Mouse (Mus musculus) ovary, adult 18-20 months (tissue): ENCODE results near the gene Hist1h4b.
A peak's percentile ranks its signal among the peaks of the same experiment; 100 is the strongest.
"Not testable (repeated sequence)": the region's sequence is repeated elsewhere in the genome, so short reads cannot be mapped to it uniquely, and the experiment has no call there.

Experiments
- DNase-seq: peaks from one replicate; pipeline ENCODE4 v3.0.0; 2022; ENCODE audit warnings: low spot score, mixed read lengths

The Hist1h4b gene

DNA sequence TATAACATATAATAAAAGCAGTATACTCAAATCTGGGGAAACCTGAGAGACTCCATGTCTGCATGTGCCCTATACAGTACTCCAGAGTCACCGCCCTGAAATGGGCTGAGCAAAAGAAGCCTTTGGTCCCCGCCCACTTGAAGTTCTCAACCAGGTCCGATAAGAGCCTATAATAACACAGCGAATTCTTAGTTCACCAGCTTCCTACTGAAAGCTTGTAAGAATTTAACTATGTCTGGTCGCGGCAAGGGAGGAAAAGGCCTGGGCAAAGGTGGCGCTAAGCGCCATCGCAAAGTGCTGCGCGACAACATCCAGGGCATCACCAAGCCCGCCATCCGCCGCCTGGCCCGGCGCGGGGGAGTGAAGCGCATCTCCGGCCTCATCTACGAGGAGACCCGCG, at the start of gene Hist1h4b:
Hist1h4b (plus strand) TSS at position 224 of the 400 bp plus-strand sequence.
- DNase-seq: peak; percentile 81

DNA sequence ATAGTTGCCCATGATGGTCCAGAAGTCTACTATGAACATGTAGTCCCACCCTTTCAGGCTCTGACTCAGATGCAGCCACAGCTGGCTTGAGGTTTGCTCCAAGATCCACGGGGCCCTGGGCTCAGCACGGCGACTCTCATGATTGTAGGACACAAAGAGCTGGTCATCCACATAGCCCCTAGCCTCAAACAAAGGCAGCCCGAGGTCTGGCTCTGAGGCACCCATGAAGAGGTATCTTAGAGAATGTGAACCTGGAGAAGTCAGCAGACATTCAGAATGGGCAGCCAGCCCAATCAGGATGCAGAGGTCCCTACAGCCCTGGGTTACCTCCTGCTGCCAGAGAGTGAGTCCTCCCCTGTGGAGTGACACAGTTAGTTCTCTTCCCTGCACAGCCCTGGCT, 48.8 kb upstream of the Hist1h4b start:
- no peak for DNase-seq

DNA sequence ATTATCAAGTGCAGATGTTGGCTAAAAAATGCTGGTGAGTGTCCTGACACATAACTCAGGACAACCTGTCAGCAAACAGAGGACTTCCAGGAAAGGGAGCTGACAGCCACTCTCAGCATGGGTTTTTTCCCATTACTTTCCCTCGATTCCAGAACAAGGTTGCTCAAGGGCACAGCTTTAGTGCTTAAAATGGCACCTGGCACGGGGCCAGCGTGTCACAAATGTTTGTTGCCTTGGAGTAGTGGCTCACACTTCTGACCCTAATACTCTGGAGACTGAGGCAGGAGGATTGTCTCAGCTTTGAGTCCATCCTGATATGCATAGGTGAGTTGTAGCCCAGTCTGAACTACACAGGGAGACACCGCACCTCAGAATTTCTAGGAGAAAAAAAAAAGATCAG, 48.2 kb upstream of the Hist1h4b start:
- no peak for DNase-seq

DNA sequence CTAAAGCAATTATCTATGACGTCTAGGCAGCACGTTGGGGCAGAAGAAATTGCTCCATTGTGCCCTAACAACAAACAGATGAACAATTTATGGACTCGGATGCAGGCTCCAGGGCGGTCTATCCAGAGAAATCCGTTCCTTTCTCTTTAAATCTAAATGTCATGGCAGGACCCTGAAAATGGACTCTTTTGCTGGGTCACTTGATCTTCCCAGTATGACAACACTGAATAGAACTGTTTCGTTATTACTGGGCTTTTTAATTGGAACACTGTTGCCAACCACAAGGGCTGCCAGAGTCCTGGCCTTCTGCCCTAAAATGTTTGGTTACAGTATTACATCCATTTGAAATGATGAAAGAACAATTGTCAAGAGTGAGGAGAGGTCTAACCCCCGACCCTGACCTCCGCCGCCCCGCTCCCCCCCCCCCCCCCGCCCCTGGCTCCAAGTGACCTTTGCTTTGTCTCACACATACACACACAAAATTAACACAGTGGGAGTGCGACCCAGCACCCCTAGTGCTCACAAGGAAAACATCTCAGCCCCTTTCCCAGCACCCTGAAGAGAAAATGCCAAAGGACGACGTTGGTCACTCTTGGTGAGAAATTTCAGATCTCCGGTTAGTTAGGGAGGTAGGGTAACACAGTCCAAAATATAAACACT, 47.0 kb upstream of the Hist1h4b start:
- DNase-seq: no peak

DNA sequence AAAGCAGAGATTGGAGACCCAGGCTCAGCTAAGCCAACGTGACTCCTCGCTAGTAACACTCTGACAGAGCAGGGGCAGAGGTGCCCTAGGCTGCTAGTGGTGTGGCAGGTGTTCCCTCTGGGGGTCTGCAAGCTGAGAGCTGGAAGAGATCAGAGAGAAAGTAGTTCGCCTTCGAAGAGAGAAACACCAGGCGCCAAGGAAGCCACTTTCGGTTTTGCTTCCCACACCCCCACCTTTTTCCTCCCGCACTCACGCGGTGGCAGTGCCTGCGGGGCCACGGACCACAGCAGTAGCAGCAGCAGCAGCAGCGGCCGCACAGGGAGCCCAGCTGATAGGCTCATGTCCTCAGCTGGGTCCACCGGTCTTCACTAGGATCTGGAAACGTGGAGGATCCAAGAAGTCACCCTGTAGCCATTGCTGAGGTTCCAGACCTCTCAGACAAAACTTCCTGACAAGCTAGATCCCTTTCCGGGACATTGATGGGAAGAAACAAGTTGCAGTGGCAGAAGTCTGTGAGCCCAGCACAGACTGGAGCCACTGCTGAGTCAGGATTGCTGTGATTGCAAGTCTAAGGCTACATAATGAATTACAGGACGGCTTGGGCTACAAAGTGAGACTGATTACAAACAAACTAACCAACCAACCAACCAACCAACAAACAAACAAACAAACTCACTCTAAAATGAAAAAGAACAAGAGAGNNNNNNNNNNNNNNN, 46.3 kb upstream of the Hist1h4b start, which contains the start of gene Hfe:
Hfe (minus strand) TSS at position 481 of the 716 bp plus-strand sequence.
- DNase-seq: no peak

DNA sequence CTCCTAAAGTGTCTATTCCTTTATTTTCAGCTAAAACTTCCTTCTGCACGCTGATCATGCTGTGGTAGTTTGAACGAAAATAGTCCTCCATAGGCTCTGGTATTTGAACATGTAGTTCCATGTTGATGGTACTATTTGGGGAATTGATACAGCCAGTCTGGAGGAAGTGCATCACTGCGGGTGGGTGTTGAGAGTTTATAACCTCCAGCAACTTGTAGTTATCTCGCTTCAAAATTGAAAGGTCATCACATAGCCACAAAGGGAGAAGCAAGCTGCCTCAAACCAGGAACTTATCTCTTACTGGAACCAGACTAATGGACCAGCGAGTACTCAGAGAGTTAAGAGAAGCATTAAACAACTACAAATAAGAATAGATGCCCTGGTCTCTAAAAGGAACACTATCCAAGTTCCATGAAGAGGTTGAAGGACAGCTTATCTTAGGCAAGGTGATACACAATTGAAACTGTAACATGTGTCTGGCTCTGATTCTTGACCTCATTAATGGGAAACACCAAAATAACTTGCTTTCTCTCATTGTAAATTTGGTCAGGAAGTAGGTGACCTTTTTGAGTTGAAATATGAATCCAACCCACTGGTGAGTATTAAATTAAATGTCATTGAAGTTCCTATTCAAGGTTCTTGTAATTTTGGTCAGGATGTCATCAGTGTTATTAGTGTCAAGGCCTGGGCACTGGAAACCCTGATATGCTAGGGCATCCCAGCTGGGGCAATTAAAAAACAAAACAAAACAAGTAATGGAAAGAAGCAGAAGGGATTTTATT, 40.4 kb upstream of the Hist1h4b start:
- no peak for DNase-seq

DNA sequence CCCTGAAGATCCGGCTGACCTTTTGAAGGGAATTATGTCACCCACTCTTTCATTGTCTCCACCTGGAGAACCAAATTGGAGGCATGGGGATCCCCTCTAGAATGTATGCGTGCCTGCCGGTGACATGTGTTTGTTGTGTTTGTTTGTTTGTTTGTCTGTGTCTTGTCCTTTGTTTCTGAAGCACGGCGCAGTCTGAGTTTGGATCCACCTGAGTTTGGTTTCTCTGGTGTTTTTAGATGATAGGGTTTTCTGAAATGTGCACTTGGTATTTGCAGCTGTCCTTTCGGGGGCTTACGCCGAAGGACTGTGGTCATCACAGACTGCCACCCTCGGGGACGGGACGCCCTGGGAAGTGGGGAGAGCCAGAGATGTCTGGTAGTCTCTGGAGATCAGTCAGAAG, 39.6 kb upstream of the Hist1h4b start:
- DNase-seq: no peak

DNA sequence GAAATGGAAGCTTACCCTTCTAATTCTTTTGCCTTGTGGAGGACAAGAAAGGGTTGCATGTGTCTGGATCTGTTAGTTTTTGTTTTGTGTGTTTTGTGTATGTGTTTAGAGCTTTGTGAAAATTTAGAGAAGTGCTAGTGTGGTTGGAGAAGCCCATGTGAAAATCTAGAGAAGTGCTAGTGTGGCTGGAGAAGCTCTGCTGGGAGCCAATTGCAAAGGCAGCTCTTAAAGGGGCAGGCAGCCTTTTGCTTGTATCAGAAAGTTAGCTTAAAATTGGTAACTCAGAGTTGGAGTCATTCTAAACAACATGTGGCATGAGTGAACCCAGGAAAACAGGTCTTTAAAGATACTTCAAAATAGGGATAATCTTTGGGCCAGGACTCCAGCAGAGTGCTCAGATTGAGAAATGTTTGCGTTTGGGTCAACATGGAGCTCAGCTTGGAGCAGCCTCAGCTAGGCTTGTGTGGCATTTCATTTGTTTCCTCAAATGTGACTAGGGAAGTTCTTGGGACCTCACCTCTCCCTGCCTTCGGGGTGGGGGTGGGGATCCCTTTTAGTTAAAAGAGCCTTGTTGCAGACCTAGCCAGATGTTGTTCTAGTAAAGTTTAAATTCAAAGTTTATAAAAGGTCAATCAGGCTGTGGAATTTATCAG, 39.1 kb upstream of the Hist1h4b start:
- DNase-seq: not testable (repeated sequence)

DNA sequence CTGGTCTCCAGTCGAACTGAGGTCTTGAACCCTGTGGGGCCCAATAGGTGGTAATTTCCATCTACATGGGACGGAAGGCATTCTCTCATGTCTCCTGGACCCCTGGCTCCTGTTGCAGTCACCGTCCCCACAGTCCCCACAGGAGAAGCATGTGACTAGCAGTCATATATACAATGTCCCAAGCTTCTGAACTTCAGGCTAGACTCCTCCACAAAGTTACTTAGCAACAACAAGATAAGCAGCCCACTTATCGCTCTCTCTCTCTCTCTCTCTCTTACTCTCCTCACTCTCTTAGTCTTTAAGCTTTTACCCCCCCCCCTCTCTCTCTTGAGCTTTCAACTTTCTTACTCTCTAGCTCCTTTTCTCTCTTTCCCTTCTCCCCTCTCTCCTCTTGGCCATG, 32.6 kb upstream of the Hist1h4b start:
- DNase-seq: no peak

DNA sequence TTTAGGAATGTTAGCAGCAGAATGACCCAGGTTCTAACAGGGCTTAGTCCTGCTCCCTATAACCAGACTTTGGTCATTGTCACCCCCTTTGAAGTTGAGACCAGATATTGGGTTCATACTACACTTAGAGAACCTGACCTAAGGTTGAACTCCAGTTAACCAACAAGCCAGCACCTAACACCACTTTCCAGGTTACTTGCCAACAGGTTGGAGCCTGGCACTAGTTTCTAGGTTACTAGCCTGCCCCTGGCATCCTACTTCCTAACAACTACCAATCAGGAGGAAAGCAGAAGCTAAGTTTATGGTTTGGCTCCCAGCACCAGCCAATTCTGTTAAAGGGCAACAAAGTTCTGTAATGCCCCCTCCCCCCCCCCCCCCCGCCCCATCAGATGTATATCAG, 31.6 kb upstream of the Hist1h4b start:
- DNase-seq: no peak

DNA sequence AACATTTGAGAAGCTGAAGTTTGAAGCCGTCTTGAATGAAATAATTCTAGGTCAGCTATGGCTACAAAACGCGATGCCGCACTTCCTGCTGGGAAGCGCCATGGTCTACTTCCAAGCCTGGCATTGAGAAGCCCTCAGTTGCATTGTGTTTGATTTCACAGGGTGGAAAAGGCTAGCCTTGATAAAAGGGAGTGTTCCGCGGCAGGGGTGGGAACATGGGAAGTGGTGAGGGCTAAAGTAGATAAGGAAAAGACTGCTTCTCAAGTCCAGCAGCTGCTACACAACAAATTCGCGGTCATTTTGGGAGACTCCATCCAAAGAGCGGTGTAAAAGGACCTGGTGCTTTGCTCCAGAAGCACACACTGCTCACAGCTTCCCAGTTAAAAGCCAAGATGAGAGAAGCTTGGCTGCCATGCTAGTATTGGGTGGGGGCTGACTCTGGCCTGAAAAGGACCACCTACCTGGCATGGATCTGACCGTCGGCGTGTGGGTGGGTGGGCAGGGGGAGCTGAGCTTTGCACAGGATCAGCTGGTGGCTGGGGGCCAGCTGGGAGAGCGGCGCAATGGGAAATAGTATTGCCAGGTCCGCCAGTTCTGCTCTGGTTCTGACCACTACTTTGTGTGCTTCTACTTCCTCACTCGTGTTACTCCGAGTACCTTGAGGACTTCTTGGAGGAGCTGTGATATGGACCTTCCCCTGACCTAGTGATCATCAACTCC, 28.2 kb upstream of the Hist1h4b start:
- no peak for DNase-seq

DNA sequence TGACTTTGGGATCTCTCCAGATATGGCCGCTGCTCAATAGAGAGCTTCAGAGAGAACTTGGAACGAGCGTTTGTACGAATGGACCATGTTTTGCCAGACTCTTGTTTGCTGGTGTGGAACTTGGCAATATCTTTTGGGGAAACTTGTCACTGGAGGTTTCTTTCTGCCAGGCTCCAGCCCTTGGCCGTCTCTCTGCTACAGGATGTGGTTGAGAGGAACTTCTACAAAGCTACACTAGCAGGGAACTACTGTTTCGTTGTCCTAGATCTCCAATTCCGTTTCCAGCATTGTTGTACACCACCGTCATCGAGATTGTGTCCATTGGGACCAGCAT, 27.7 kb upstream of the Hist1h4b start:
- no peak for DNase-seq

DNA sequence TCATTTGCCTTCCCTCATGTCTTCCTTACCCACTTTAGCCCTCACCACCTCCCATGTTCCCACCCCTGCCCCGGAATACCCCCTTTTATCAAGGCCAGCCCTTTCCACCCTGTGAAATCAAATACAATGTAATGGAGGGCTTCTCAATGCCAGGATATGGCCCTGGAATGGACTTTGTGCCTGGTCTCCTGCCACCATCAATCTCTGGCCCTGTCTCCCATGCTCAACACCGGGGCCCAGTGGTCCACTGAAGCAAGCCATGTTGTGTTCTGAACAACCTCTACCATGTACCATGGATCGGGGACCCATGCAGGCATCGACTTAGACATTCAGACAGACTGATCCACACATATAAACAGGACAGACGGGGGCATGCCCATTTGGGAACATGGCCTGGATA, 27.1 kb upstream of the Hist1h4b start:
- no peak for DNase-seq

DNA sequence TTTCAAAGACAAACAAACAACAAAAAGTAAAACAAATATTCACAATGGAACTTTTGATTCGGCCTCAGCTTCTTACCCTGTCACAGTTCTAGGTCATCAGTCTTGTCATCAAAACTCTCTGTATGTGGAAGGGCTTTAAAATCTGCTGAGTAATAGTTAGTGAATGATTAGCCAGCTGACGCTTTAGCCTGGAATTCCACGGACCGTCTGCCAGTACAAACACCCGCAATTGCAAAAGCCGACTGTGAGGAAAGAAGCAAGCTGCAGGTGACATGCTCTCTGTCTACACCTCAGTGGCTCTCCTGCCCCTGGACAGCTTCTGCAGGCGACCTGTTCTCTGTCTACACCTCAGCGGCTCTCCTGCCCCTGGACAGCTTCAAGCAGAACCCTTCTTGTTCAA, 26.3 kb upstream of the Hist1h4b start:
- DNase-seq: no peak

DNA sequence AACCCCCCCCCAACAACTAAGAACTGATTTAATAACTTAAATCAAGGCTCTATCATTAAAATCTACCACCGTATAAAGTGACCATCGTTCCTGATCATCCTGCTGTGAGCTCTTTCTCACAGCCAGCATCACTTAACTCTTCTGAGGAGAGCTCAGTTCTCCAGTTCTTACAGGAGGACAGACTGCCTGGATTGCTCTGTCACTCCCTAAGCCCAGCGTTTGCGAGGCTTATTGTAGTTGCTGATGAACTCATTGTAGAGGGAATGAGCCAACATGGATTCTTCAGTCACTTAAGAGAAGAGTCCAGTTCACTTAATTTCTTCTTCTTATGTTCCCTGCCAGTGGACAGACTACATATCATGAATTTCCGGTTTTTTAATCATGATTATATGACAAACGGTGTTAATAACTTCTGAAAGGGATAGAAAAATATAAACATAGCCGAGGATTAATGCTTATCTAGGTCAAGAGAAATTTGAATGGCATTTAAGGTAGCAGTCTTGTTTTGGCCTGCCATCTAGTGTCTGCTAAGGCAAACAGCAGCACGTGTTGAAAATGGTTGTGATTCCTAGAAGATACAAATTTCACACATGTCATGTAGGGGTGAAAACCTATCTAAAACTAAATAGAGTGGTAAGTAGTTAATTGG, 24.5 kb upstream of the Hist1h4b start:
- DNase-seq: no peak

DNA sequence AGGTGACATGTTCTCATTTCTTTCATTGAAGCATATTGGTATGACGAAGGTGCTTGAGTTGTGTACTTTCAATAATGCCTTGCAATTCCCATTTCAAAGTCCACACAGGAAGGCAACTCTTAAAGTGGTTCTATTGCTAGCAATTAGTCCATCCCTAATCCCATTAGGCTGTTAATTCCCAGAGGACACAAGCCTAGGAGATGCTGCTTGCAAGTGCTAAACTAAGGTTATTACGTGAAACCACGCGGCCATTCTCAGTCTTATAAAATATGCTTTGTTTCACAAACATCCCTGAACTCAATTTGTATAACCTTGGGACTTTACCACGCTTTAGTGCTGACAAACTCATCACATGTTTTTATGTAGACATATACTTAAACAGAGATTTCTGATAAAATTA, 19.7 kb upstream of the Hist1h4b start:
- no peak for DNase-seq

DNA sequence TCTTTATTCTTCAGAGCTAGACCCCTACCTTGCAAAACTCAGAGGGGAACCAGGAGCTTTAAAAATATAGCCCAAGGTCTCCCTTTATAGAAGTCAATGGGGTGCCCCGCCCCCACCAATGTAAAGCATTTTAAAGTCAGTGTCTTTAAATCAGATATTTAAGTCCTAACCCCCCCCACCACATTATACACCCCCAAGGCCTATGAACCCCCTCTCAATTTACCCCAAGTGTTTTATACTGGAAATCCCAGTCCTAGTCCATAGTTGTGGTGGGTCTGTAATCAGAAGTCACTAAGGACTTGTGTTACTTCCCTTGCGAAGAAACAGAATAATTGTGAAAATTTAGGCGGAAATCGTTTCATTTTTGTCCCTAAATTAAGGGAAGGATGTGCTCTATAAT, 18.8 kb upstream of the Hist1h4b start:
- DNase-seq: no peak

DNA sequence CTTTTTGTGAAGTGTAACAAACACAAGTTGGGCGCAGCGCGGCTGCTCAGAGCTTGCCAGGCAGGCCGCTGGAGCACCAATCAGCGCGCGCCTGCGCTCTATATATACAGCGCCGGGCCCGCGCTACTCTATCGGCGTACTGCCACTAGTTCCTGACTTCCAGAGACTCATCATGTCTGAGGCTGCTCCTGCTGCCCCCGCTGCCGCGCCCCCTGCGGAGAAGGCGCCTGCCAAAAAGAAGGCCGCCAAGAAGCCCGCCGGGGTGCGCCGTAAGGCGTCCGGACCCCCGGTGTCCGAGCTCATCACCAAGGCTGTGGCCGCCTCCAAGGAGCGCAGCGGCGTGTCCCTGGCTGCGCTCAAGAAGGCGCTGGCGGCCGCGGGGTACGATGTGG, 18.1 kb upstream of the Hist1h4b start, which contains the start of gene Hist1h1c:
Hist1h1c (plus strand) TSS at position 132 of the 392 bp plus-strand sequence.
- DNase-seq: peak; percentile 84

DNA sequence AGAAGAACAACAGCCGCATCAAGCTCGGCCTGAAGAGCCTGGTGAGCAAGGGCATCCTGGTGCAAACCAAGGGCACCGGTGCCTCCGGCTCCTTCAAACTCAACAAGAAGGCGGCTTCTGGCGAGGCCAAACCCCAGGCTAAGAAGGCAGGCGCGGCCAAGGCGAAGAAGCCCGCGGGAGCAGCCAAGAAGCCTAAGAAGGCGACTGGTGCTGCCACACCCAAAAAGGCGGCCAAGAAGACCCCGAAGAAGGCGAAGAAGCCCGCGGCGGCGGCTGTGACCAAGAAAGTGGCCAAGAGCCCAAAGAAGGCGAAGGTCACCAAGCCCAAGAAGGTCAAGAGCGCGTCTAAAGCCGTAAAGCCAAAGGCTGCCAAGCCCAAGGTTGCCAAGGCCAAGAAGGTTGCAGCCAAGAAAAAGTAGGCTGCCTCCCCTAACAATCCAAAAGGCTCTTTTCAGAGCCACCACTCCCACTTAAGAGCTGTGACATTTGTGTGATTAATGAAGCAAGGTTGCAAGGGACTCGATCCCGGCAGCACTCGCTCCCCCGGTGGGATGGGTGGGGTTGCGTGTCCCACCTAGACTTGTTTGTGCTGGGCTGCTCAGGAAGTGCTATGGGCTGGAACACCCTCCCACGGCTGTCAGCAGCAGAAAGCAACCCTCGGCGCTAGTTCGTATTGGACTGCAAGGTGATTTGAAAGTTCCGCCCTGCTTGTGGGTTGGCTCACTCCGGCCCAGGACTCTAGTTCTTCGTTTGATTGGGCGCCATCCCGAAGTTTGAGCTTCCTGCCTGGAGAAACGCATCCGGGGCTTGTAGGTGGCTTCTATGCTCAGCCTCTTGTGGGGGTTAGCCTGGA, 17.5 kb upstream of the Hist1h4b start:
- peak; percentile 93 for DNase-seq

DNA sequence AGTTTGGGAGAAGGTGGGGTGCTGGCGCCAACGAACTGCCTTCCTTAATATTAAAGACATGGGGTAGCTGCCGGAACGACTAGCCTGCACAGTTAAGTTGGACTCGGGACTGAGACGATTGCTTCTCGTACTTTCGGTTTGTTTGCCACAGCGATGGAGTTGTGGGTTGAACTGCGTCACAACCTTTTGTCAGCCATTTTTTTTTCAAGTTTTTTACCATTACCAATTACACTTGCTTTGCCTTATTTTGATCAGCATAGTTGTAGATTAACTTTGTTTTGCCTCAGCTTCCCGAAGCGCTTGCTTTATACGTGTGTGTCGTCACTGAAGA, 16.9 kb upstream of the Hist1h4b start:
- DNase-seq: no peak
